Mouse (Mus musculus): ENCODE data around the gene Eif1b. TPM values are rescaled to one million over a fixed set of nuclear protein-coding genes. Genes with fewer than 3 reads are reported as not detected.

Gene Eif1b
- polyA plus RNA-seq, 1 experiment from 2014 or later = 143 TPM

GRCm38 (mm10) chr9:120483101-120483500 lies 8.9 kb upstream of the Eif1b start:
- 82% methylated on average over 8 of the region's 8 CpGs for WGBS
- ATAC-seq (ENCODE audit: insufficient number of reproducible peaks, insufficient read depth, low FRiP score, low read depth) = no peak
- no peaks in the 10 kb centered on the region for H3K9me3 ChIP-seq (ENCODE audit: control insufficient read depth, low read length)

GRCm38 (mm10) chr9:120487076-120487475 lies 5.0 kb upstream of the Eif1b start:
- H3K9ac ChIP-seq (ENCODE audit: low read length) = no peak overlapping the region
- H3K4me3 ChIP-seq (ENCODE audit: control insufficient read depth in 1 of 2, insufficient read depth in 1 of 2, low read depth in 1 of 2, low read length in 2 of 2) = no peak overlapping the region
- H3K4me1 ChIP-seq (ENCODE audit: control insufficient read depth in 2 of 2, insufficient read depth in 2 of 2, low read length in 2 of 2) = no peaks in the 10 kb centered on the region
- H3K9me3 ChIP-seq (ENCODE audit: control insufficient read depth, low read length) = no peaks in the 10 kb centered on the region
- 62% methylated on average over 8 of the region's 8 CpGs for WGBS
- no peaks in the 10 kb centered on the region for H3K36me3 ChIP-seq (ENCODE audit: control insufficient read depth, insufficient read depth, low read length)
- no peak overlapping the region for H3K4me2 ChIP-seq (ENCODE audit: low read length)
- H3K27ac ChIP-seq (replicated peaks in 1 of 2; ENCODE audit: control insufficient read depth in 1 of 2, insufficient read depth in 1 of 2, low read depth in 2 of 2, low read length in 2 of 2) = no peak overlapping the region
- H3K27me3 ChIP-seq (ENCODE audit: control insufficient read depth, insufficient read depth, low read length) = no peaks in the 10 kb centered on the region
- no peak for ATAC-seq (ENCODE audit: insufficient number of reproducible peaks, insufficient read depth, low FRiP score, low read depth)

More at GRCm38 (mm10) chr9:120483101-120483500, 8.9 kb upstream of the Eif1b start:
- H3K27ac ChIP-seq (replicated peaks in 1 of 2; ENCODE audit: control insufficient read depth in 1 of 2, insufficient read depth in 1 of 2, low read depth in 2 of 2, low read length in 2 of 2) = no peak overlapping the region
- no peak overlapping the region for H3K9ac ChIP-seq (ENCODE audit: low read length)
- H3K4me1 ChIP-seq (ENCODE audit: control insufficient read depth in 2 of 2, insufficient read depth in 2 of 2, low read length in 2 of 2) = peaks cover 2 to 5% of the 10 kb centered on the region in 2 experiments; a peak in 3 of 4 replicates
- H3K27me3 ChIP-seq (ENCODE audit: control insufficient read depth, insufficient read depth, low read length) = no peaks in the 10 kb centered on the region
- H3K4me2 ChIP-seq (ENCODE audit: low read length) = no peak overlapping the region
- no peaks in the 10 kb centered on the region for H3K36me3 ChIP-seq (ENCODE audit: control insufficient read depth, insufficient read depth, low read length)
- H3K4me3 ChIP-seq (ENCODE audit: control insufficient read depth in 1 of 2, insufficient read depth in 1 of 2, low read depth in 1 of 2, low read length in 2 of 2) = no peak overlapping the region

- Histone ChIP-seq H3K4me2 (ENCODE audit: low read length) (peak overlapping the region; percentile 82), H3K27ac (replicated peaks in 1 of 2; ENCODE audit: control insufficient read depth in 1 of 2, insufficient read depth in 1 of 2, low read depth in 2 of 2, low read length in 2 of 2) (no peak overlapping the region), H3K9me3 (ENCODE audit: control insufficient read depth, low read length) (no peaks in the 10 kb centered on the region), H3K4me3 (ENCODE audit: control insufficient read depth in 1 of 2, insufficient read depth in 1 of 2, low read depth in 1 of 2, low read length in 2 of 2) (peak overlapping the region in 1 of 2 experiments; percentile 100; a peak in 2 of 4 replicates), H3K36me3 (ENCODE audit: control insufficient read depth, insufficient read depth, low read length) (peaks cover 28% of the 10 kb centered on the region), H3K9ac (ENCODE audit: low read length) (no peak overlapping the region), H3K4me1 (ENCODE audit: control insufficient read depth in 2 of 2, insufficient read depth in 2 of 2, low read length in 2 of 2) (peaks cover 0 to 9% of the 10 kb centered on the region in 2 experiments; a peak in 2 of 4 replicates), H3K27me3 (ENCODE audit: control insufficient read depth, insufficient read depth, low read length) (no peaks in the 10 kb centered on the region)
- no peak for ATAC-seq (ENCODE audit: insufficient number of reproducible peaks, insufficient read depth, low FRiP score, low read depth)
- WGBS = 79% methylated on average over 3 of the region's 3 CpGs
Measured at GRCm38 (mm10) chr9:120491509-120491908, 523 bp upstream of the Eif1b start.

GRCm38 (mm10) chr9:120492400-120493351 lies 644 bp downstream of the Eif1b start:
- WGBS = under 1% methylated on average over 94 of the region's 97 CpGs
- Histone ChIP-seq H3K9ac (ENCODE audit: low read length) (peak overlapping the region; percentile 100), H3K36me3 (ENCODE audit: control insufficient read depth, insufficient read depth, low read length) (peaks cover 28% of the 10 kb centered on the region), H3K9me3 (ENCODE audit: control insufficient read depth, low read length) (no peaks in the 10 kb centered on the region), H3K4me1 (ENCODE audit: control insufficient read depth in 2 of 2, insufficient read depth in 2 of 2, low read length in 2 of 2) (peaks cover 0 to 9% of the 10 kb centered on the region in 2 experiments; a peak in 2 of 4 replicates), H3K4me3 (ENCODE audit: control insufficient read depth in 1 of 2, insufficient read depth in 1 of 2, low read depth in 1 of 2, low read length in 2 of 2) (peak overlapping the region; percentile 97 to 100), H3K4me2 (ENCODE audit: low read length) (peak overlapping the region; percentile 82), H3K27me3 (ENCODE audit: control insufficient read depth, insufficient read depth, low read length) (no peaks in the 10 kb centered on the region), H3K27ac (replicated peaks in 1 of 2; ENCODE audit: control insufficient read depth in 1 of 2, insufficient read depth in 1 of 2, low read depth in 2 of 2, low read length in 2 of 2) (peak overlapping the region; percentile 77 to 91)
- ATAC-seq (ENCODE audit: insufficient number of reproducible peaks, insufficient read depth, low FRiP score, low read depth) = peak; percentile 80

GRCm38 (mm10) chr9:120493781-120494180 lies 1.7 kb downstream of the Eif1b start:
- peaks cover 28% of the 10 kb centered on the region for H3K36me3 ChIP-seq (ENCODE audit: control insufficient read depth, insufficient read depth, low read length)
- no peaks in the 10 kb centered on the region for H3K9me3 ChIP-seq (ENCODE audit: control insufficient read depth, low read length)
- H3K9ac ChIP-seq (ENCODE audit: low read length) = peak overlapping the region; percentile 100
- no peak overlapping the region for H3K27ac ChIP-seq (replicated peaks in 1 of 2; ENCODE audit: control insufficient read depth in 1 of 2, insufficient read depth in 1 of 2, low read depth in 2 of 2, low read length in 2 of 2)
- peaks cover 0 to 9% of the 10 kb centered on the region in 2 experiments; a peak in 2 of 4 replicates for H3K4me1 ChIP-seq (ENCODE audit: control insufficient read depth in 2 of 2, insufficient read depth in 2 of 2, low read length in 2 of 2)
- ATAC-seq (ENCODE audit: insufficient number of reproducible peaks, insufficient read depth, low FRiP score, low read depth) = no peak
- 76% methylated on average over 12 of the region's 12 CpGs for WGBS
- H3K4me2 ChIP-seq (ENCODE audit: low read length) = peak overlapping the region; percentile 82
- no peaks in the 10 kb centered on the region for H3K27me3 ChIP-seq (ENCODE audit: control insufficient read depth, insufficient read depth, low read length)
- H3K4me3 ChIP-seq (ENCODE audit: control insufficient read depth in 1 of 2, insufficient read depth in 1 of 2, low read depth in 1 of 2, low read length in 2 of 2) = peak overlapping the region; percentile 97 to 100; a peak in 3 of 4 replicates

GRCm38 (mm10) chr9:120496691-120497090 lies 4.7 kb downstream of the Eif1b start:
- no peak overlapping the region for H3K4me2 ChIP-seq (ENCODE audit: low read length)
- 5% methylated on average over 3 of the region's 3 CpGs for WGBS
- H3K4me1 ChIP-seq (ENCODE audit: control insufficient read depth in 2 of 2, insufficient read depth in 2 of 2, low read length in 2 of 2) = peaks cover 0 to 9% of the 10 kb centered on the region in 2 experiments; a peak in 2 of 4 replicates
- H3K27me3 ChIP-seq (ENCODE audit: control insufficient read depth, insufficient read depth, low read length) = no peaks in the 10 kb centered on the region
- no peak overlapping the region for H3K9ac ChIP-seq (ENCODE audit: low read length)
- no peak overlapping the region for H3K27ac ChIP-seq (replicated peaks in 1 of 2; ENCODE audit: control insufficient read depth in 1 of 2, insufficient read depth in 1 of 2, low read depth in 2 of 2, low read length in 2 of 2)
- no peak overlapping the region for H3K4me3 ChIP-seq (ENCODE audit: control insufficient read depth in 1 of 2, insufficient read depth in 1 of 2, low read depth in 1 of 2, low read length in 2 of 2)
- ATAC-seq (ENCODE audit: insufficient number of reproducible peaks, insufficient read depth, low FRiP score, low read depth) = no peak
- H3K36me3 ChIP-seq (ENCODE audit: control insufficient read depth, insufficient read depth, low read length) = peaks cover 28% of the 10 kb centered on the region
- H3K9me3 ChIP-seq (ENCODE audit: control insufficient read depth, low read length) = no peaks in the 10 kb centered on the region

- H3K9me3 ChIP-seq (ENCODE audit: control insufficient read depth, low read length) = no peaks in the 10 kb centered on the region
- H3K36me3 ChIP-seq (ENCODE audit: control insufficient read depth, insufficient read depth, low read length) = peaks cover 28% of the 10 kb centered on the region
- H3K27ac ChIP-seq (replicated peaks in 1 of 2; ENCODE audit: control insufficient read depth in 1 of 2, insufficient read depth in 1 of 2, low read depth in 2 of 2, low read length in 2 of 2) = no peak overlapping the region
- no peak overlapping the region for H3K4me2 ChIP-seq (ENCODE audit: low read length)
- H3K9ac ChIP-seq (ENCODE audit: low read length) = no peak overlapping the region
- H3K4me3 ChIP-seq (ENCODE audit: control insufficient read depth in 1 of 2, insufficient read depth in 1 of 2, low read depth in 1 of 2, low read length in 2 of 2) = no peak overlapping the region
- ATAC-seq (ENCODE audit: insufficient number of reproducible peaks, insufficient read depth, low FRiP score, low read depth) = no peak
- no peaks in the 10 kb centered on the region for H3K27me3 ChIP-seq (ENCODE audit: control insufficient read depth, insufficient read depth, low read length)
- WGBS = 81% methylated on average over 5 of the region's 5 CpGs
- peaks cover 0 to 9% of the 10 kb centered on the region in 2 experiments; a peak in 2 of 4 replicates for H3K4me1 ChIP-seq (ENCODE audit: control insufficient read depth in 2 of 2, insufficient read depth in 2 of 2, low read length in 2 of 2)
Measured at GRCm38 (mm10) chr9:120497983-120498382, 6.0 kb downstream of the Eif1b start.

All from heart, embryonic 14.5 days (tissue).